Mouse (Mus musculus) splenic B cell, adult 2 months (primary cell): ENCODE data around the gene Pfpl.
A peak's percentile ranks its signal among the peaks of the same experiment; 100 is the strongest.

Source experiments
- DNase-seq: peaks from one replicate; pipeline ENCODE4 v3.0.0-alpha.2; 2011; ENCODE audit warnings: low read depth, low spot score
- H3K27me3 ChIP-seq: 2 replicates; pipeline ENCODE4 v1.6.1; 2012; ENCODE audit warnings: mild to moderate bottlenecking, low read length, moderate library complexity, mixed read lengths; ENCODE audit not compliant: control insufficient read depth, poor library complexity, insufficient read depth, severe bottlenecking
- H3K36me3 ChIP-seq: 2 replicates; pipeline ENCODE4 v1.6.1; 2012; ENCODE audit warnings: mild to moderate bottlenecking, low read length, moderate library complexity, mixed read lengths; ENCODE audit not compliant: control insufficient read depth, poor library complexity, insufficient read depth, severe bottlenecking

The Pfpl gene

GRCm38 (mm10) chr19:12427605-12428004, at the start of gene Pfpl:
Gene Pfpl (plus strand): TSS chr19:12427905.
- no peak for DNase-seq
- H3K36me3 ChIP-seq: no peaks in the 10 kb centered on the region
- no peaks in the 10 kb centered on the region for H3K27me3 ChIP-seq

- Histone ChIP-seq H3K27me3 (no peaks in the 10 kb centered on the region), H3K36me3 (no peaks in the 10 kb centered on the region)
- no peak for DNase-seq
Observed at GRCm38 (mm10) chr19:12386979-12387378, 40.7 kb upstream of the Pfpl start, which contains the start of gene Olfr1440. Gene Olfr1440 (plus strand): TSS chr19:12387279.

- DNase-seq: no peak
- no peaks in the 10 kb centered on the region for H3K27me3 ChIP-seq
- no peaks in the 10 kb centered on the region for H3K36me3 ChIP-seq
Observed at GRCm38 (mm10) chr19:12413737-12414136, 14.0 kb upstream of the Pfpl start.

DNA sequence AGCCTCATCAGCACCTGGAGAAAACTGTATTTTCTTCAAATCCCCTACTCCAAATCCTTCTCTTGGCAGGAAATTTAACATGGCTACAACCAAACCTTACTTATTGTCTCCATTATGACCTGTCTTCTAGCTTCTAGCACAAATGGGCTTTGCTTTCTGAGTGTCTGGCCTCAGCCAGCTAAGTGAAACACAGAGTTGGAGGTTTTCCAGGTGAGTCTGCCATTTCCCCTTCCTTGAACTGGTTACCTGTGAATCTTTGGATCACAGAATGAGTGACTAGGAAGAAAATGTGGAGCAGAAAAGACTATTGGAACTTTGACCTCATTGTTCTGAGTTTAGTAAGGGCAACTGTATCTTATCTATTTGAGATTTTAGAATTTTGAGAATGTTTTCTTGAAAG, 10.3 kb upstream of the Pfpl start, which contains the start of gene Olfr1441:
Gene Olfr1441 (plus strand): TSS at position 73 of the 400 bp plus-strand sequence.
- no peak for DNase-seq
- Histone ChIP-seq H3K27me3 (no peaks in the 10 kb centered on the region), H3K36me3 (no peaks in the 10 kb centered on the region)

GRCm38 (mm10) chr19:12418312-12418711, 9.4 kb upstream of the Pfpl start:
- no peak for DNase-seq
- Histone ChIP-seq H3K27me3 (no peaks in the 10 kb centered on the region), H3K36me3 (no peaks in the 10 kb centered on the region)

- no peak for DNase-seq
- H3K27me3 ChIP-seq: no peaks in the 10 kb centered on the region
Observed at GRCm38 (mm10) chr19:12420555-12420954, 7.2 kb upstream of the Pfpl start.

DNA sequence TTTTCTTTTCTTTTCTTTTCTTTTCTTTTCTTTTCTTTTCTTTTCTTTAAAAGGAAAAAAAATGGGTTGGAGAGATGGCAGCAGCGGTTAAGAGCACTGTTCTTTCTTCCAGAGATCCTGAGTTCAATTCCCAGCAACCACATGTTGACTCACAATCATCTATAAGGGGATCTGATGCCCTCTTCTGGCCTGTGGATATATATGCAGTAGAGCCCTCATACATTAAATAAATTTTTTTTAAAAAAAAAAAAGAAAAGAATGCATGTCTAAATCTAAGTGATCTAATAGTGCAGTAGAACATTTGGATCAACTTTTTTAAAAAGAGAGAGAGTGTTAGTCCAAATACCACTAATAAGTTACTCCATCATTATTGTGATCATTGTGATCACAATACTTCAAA, 6.0 kb upstream of the Pfpl start:
- H3K27me3 ChIP-seq: no peaks in the 10 kb centered on the region
- H3K36me3 ChIP-seq: no peaks in the 10 kb centered on the region
- DNase-seq: no peak

More at GRCm38 (mm10) chr19:12420555-12420954, 7.2 kb upstream of the Pfpl start:
- H3K36me3 ChIP-seq: no peaks in the 10 kb centered on the region

GRCm38 (mm10) chr19:12427101-12427500, 604 bp upstream of the Pfpl start:
- peak; percentile 76 for DNase-seq
- Histone ChIP-seq H3K36me3 (no peaks in the 10 kb centered on the region), H3K27me3 (no peaks in the 10 kb centered on the region)

DNA sequence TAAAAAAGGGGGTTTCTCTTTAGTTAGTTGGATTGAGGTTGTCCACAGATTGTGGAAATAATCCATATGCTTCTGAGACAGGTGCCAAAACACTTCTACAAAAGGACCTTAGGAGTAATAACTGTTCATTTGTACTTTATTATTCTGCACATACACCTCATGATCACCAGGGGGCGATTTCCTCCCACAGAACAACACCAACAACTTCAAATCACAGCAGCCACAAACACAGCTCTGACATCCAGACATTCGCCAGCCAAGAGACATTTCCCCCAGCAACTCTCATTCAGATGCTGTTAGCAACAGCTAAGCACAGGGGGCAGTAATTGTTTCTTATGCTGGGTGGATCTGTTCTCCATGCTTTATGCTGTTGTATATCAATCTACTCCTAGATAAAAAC, 5.3 kb downstream of the Pfpl start:
- peak; percentile 79 for DNase-seq
- H3K36me3 ChIP-seq: no peaks in the 10 kb centered on the region
- no peaks in the 10 kb centered on the region for H3K27me3 ChIP-seq

GRCm38 (mm10) chr19:12435011-12435416, 7.3 kb downstream of the Pfpl start:
- H3K36me3 ChIP-seq: no peaks in the 10 kb centered on the region
- peak; percentile 69 for DNase-seq

DNA sequence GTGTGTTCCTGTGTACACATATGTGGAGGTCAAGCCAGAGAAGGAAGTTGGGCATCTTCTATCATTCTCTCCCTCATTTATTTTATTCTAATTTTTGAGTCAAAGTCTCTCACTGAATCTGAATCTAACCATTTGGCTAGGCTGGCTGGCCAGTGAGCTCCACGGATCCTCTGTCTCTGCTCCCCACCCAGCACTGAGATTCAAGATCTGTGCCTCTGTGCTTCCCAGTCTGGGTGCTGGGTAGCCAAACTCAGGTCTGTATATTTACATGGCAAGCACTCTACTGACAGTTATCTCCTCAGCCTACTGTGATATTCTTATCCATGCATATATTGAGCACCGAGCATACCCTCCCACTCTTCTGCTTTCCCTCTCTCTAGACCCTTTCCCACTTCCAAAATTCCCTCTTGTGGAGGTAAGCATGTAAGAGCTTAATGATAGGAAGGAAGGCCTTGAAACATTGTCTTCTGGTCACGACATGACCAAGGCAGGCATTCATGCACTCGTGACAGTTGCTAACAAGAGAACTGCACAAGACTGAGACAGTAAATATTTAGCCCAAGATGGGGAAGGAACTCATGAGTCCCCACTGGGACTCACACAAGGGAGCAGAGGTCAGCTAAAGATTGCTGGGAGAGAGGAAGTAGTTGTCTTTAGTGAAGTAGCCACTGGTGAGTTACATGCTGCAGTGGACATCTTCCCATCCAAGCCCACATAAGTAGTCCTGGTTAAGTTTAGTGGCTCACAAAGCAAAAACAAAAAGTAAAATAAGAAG, 8.2 kb downstream of the Pfpl start:
- Histone ChIP-seq H3K27me3 (no peaks in the 10 kb centered on the region), H3K36me3 (no peaks in the 10 kb centered on the region)
- DNase-seq: no peak

More at GRCm38 (mm10) chr19:12435011-12435416, 7.3 kb downstream of the Pfpl start:
- H3K27me3 ChIP-seq: no peaks in the 10 kb centered on the region

DNA sequence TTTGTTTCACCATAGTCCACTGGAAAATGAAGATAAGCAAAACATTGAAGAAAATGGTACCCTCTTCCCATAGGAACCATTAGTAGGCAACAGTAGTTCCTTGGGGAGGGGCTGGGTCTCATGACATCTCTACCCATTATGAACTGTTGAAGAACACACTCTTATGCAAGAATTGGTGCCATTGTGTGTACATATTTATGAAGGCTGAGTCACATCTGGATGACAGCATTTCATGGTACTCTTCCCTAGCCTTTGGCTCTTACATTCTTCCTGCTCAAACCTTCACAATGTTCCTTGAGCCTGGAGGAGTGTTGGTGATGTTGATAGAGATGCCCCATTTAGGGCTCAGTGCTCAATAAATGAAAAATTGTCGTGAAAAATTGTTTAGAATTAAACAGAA, 11.9 kb downstream of the Pfpl start:
- DNase-seq: no peak
- Histone ChIP-seq H3K27me3 (no peaks in the 10 kb centered on the region), H3K36me3 (no peaks in the 10 kb centered on the region)

- Histone ChIP-seq H3K27me3 (no peaks in the 10 kb centered on the region), H3K36me3 (no peaks in the 10 kb centered on the region)
- DNase-seq: peak; percentile 44
Observed at GRCm38 (mm10) chr19:12440103-12440725, 12.5 kb downstream of the Pfpl start.

- DNase-seq: no peak
- Histone ChIP-seq H3K36me3 (no peaks in the 10 kb centered on the region), H3K27me3 (no peaks in the 10 kb centered on the region)
Observed at GRCm38 (mm10) chr19:12442560-12442959, 14.9 kb downstream of the Pfpl start.

GRCm38 (mm10) chr19:12445014-12445413, 17.3 kb downstream of the Pfpl start:
- Histone ChIP-seq H3K27me3 (no peaks in the 10 kb centered on the region), H3K36me3 (no peaks in the 10 kb centered on the region)
- no peak for DNase-seq
